Mouse (Mus musculus) left cerebral cortex, adult 18-20 months (tissue): Measurements from ENCODE around the gene Adh1. TPM values are rescaled to one million over a fixed set of nuclear protein-coding genes. Genes with fewer than 3 reads are reported as not detected.

ENCODE experiments used
- DNase-seq, 2 experiments: peaks; one replicate each; pipeline ENCODE4 v3.0.0; 2021 to 2022; ENCODE audit warnings: low spot score in 2 of 2, mixed read lengths in 1 of 2
- long read RNA-seq, 2 experiments: library from polyadenylated mRNA; stranded (forward); transcript quantifications; one replicate each; pipeline ENCODE4 v2.0.0; 2021
- total RNA-seq, 2 experiments: library from RNA; stranded (reverse); gene quantifications; 2 replicates each; pipeline ENCODE4 v1.2.3; 2021

Gene Adh1
- total RNA-seq = under 1 TPM; 0.60 to 0.96 TPM
- long read RNA-seq, experiment 1 = 0 reads
- long read RNA-seq, experiment 2 = 0 reads

GRCm38 (mm10) chr3:138260721-138261669 is at the start of gene Adh1:
Gene Adh1, plus strand, starts transcription at chr3:138260991.
- DNase-seq = no peak

- DNase-seq = no peak
Measured at GRCm38 (mm10) chr3:138212431-138212951, 48.3 kb upstream of the Adh1 start.

- DNase-seq = no peak
Measured at GRCm38 (mm10) chr3:138215395-138215989, 45.3 kb upstream of the Adh1 start.

GRCm38 (mm10) chr3:138216091-138216490 is 44.7 kb upstream of the Adh1 start:
- DNase-seq = no peak

DNA sequence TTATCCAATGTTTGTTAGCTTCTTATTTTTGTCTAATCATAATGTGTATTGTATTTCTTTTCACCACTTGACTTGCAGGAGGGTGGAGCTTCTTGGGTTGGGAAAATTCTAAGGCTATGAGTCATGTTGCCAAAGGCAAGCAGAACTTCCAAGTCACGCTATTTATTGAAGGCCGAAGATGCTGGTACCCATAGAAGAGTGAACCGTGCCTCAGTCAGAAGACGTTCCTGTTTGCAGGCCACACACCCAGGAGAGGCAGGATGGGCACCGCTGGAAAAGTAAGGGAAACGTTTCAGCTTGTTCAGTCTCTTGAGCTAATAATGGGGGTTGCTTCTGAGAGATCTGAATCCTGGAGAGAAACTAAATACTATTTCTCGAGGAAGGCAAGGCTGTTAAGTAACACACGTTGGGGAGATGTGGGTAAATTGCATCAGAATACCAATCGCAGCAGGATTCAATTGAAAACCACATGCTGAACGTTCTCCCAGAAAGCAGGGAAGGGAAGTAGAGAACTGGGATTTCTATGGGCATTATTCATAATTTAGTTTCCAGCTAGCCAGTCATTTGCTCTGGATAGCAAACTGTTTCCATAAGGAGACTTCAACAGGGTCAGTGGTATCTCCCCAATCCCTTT is 43.0 kb upstream of the Adh1 start, which contains the start of gene Adh7:
Gene Adh7, plus strand, starts transcription at position 130 of the 634 bp plus-strand sequence.
- no peak for DNase-seq

- DNase-seq = no peak
Measured at GRCm38 (mm10) chr3:138221116-138221515, 39.7 kb upstream of the Adh1 start.

- DNase-seq = no peak
Measured at GRCm38 (mm10) chr3:138222511-138222910, 38.3 kb upstream of the Adh1 start.

- DNase-seq = peak; percentile 42 to 63
Measured at GRCm38 (mm10) chr3:138222952-138223351, 37.8 kb upstream of the Adh1 start.

DNA sequence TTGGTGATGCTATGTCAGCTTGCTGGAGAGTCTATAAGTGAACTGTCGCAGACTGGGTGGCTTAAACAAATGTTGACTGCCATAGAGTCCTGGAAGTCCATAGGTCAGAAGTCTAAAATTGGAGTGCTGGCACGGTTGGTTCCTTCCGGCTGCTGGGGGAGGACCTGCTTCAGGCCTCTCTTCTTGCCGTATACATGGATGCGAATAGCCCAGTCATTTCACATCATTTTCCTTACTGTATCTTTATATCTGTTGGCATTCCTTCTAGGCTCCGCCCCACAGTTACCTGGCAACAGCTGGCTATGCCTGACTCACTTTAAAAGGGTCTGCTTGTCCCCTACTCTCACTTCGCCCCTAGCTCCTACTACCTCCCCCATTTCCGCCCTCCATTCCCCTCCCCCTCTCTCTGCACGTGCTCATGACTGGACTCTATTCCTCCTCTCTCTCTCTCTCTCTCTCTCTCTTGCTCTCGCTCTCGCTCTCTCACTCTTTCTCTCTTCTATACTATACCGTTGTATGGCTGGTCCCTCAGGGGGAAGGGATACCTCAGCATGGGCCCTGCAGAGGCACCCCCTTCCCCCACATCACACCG is 36.3 kb upstream of the Adh1 start:
- no peak for DNase-seq

- no peak for DNase-seq
Measured at GRCm38 (mm10) chr3:138225331-138225730, 35.5 kb upstream of the Adh1 start.

DNA sequence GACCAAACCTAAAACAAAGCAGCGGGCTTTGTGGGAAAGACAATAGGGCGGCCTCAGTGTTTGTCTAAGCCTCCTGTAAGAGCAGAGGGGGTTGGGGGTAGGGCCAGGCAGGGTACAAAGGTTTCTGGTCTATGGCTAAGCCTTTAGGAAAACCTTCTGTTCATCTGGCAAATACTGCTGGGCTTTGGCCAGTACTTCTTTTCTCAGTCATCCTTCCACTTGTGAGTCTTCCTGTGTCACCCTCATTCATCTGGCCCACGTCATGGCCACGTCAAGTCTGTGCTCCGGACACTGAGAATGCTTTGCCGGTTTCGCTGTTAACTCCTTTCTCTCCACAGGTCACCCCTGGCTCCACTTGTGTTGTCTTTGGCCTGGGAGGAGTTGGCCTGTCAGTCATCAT is 34.9 kb upstream of the Adh1 start:
- no peak for DNase-seq

DNA sequence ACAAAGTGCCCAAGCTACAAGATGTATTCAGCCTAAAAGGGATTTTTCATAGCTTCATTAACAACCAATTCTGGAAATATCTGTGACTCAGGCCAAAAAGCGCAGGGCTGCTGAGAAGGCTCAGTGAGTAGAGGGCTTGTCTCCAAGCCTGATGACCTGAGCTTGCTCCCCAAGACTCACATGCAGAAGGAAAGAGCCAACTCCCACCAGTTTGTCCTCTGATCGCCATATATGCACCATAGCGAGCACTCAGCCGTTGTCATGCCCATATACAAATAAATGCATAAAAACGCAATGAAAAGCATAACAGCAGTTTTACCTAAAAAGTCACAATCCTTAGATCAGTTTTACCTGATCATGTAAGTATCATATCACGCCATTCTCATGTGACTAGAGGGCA is 34.3 kb upstream of the Adh1 start:
- no peak for DNase-seq

DNA sequence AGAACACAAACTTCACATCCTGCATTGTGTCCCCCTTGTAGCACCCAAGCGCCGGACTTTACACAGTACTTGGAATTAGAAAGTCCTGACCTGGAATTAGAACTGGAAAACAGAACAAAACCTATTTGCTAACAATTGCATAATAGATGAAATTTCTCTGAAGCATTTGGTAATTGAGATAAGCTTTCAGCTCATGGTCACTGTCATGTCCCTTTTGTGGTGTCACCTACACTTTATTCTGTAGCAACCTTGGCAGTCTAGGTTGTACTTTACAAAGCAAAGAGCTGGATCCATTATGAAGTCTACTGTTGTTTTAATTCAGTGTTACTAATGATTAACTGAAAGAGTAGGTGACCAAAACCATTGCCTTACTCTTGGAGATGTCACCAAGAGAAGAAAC is 33.7 kb upstream of the Adh1 start:
- DNase-seq = no peak

DNA sequence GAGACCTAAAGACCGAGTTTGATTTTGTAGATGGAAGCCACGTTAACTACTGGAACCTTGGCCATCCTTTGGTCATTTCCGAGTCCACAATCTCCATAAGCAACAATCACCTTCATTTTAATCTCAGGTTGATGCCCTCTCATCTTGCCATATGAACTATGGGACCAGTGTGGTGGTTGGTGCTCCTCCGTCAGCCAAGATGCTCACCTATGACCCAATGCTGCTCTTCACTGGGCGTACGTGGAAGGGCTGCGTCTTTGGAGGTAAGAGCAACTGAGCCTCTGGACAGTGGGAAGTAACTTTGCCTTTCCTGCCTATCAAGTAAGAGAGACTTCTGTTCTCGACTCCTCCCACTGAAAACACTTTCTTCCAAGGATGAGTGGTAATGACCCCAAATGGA is 33.0 kb upstream of the Adh1 start:
- DNase-seq = no peak

- no peak for DNase-seq
Measured at GRCm38 (mm10) chr3:138229448-138229847, 31.3 kb upstream of the Adh1 start.

GRCm38 (mm10) chr3:138230266-138230665 is 30.5 kb upstream of the Adh1 start:
- no peak for DNase-seq

GRCm38 (mm10) chr3:138231531-138231930 is 29.3 kb upstream of the Adh1 start:
- no peak for DNase-seq

GRCm38 (mm10) chr3:138236546-138237163 is 24.1 kb upstream of the Adh1 start:
- DNase-seq = no peak

DNA sequence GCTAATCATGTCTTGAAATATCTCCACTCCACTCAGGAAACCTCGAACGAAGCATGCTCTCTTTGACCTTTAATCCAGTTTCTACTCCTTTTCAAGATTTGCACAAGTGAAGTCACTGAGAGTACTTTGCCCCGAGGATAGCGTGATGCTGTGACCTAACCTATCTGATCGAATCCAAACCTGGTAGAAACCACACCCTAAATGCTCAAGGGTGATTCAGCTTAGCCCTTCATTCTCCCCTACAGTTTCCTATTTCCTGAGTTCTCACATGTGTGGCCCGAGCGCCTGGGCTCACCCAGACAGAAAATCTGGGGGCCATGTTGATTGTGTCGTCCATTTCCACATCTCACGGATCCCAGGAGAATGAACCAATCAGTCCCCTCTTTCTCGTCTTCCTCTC is 22.7 kb upstream of the Adh1 start:
- no peak for DNase-seq

DNA sequence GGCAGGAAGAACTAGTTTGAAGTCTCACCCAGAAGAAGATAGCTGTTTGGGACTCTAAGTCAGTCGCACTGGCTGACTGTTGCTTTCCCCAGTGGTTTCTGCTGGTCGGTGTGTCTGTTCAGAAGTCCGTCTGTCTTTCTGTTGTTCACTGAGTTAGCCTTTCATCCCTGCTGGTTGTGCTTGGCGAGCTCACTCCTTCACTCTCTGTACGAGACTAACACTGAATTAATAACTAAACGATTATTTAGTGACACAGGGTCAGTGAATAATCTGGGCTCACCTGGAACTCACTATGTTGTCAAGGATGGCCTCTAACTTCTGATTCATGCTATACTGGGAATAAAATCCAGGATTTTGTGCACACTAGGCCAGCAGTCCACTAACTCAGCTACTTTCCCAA is 21.3 kb upstream of the Adh1 start:
- DNase-seq = no peak

DNA sequence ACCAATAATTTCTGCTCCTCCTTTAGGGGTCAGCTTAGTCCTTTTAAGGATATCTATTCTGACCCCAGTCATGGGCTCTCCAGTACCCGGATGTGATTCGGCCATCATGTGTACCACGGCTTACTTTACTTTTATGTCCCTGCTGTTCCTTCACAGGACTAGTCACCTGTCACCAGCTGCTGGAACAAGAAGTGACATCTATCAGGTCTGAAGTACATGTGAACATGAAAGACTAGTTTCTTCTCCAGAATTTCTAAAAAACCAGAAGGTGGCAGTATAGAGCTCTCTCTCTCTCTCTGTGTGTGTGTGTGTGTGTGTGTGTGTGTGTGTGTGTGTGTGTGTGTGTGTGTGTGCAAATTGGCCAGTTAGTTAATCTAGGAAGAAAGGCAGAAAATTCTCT is 20.4 kb upstream of the Adh1 start:
- DNase-seq = no peak
